Mouse (Mus musculus) neutrophil, adult 59 days (primary cell): ENCODE measurements around the gene Olfr1459. TPM values are rescaled to one million over a fixed set of nuclear protein-coding genes. Genes with fewer than 3 reads are reported as not detected.

Experiments
- total RNA-seq, 2 experiments: library from RNA; stranded (reverse); gene quantifications; 1 replicate in 1 of 2; 2 replicates in 1 of 2; pipeline ENCODE4 v1.2.4; 2023

The Olfr1459 gene
- under 1 TPM; 0.13 to 0.16 TPM for total RNA-seq

DNA sequence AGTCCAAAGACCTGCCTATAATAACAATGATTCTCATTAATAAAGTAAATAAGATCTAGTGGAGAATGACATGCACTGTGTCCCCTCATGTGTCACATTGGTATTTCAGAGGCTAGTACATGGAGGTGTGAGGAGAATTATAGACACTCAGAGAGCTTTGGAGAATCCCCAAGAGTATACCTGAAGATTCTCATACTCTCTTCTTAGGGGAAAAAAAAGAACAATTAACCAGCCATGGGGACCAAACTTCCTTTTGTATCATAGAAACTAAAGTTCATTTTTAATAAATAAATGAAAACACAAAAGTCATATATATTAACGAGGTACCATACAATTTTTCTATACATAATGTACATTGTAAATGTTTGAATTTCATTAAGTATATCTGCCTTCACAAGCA lies at the start of gene Olfr1459:
TSS of gene Olfr1459 (minus strand) at position 101 of the 400 bp plus-strand sequence.

DNA sequence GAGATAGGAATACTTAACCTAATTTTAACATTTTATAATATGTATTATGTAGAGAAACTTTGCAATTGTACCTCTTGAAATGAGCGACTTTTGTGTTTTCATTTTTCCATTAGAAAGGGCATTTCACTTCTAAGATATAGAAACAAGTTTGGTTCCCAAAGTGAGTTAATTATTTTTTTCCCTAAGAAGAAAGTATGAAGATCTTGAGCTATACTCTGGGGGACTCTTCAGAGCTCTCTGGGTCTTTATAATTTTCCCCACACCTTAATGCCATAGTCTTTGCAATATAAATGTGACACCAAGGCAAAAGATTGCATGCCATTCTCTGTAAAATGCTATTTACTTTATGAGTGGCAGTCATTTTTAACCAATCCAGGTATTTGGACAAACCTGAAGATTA lies 36.1 kb upstream of the Olfr1459 start, which contains the start of gene Olfr1462:
TSS of gene Olfr1462 (plus strand) at position 301 of the 400 bp plus-strand sequence.

DNA sequence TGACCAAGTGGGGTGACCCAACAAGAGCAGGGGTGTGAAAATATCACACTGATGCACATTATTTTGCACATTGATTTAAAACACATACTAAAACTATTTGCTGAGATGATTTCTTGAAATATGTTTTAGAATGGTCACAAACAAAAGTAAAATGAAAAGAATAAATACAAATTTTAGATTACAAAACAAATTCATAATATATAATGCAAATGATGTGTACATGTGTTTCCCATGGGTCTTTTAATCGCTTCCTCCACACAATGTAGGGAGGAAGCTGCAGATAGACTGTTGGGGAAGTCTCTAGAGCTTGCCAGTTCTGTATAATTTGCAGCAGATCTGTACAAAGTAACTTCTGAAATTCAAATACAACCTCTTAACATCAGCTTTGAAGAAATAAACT lies 13.4 kb upstream of the Olfr1459 start, which contains the start of gene Olfr1461:
TSS of gene Olfr1461 (plus strand) at position 301 of the 400 bp plus-strand sequence.

DNA sequence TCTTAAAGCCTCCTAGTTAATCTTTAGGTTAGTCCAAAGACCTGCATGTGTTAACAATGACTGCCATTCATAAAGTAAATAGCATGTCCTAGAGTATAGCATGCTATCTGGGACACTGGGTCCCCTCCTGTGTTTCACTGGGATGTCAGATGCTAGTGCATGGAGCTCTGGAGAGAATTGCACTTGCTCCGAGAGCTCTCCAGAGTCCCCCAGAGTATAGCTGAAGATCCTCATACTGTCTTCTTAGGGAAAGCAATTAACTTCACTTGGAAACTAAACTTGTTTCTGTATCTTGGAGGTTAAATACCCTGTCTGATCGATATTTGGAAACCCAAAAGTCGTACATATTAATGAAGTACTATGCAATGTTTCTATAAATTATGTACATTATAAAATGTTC lies 42.7 kb downstream of the Olfr1459 start, which contains the start of gene Olfr1458:
TSS of gene Olfr1458 (minus strand) at position 101 of the 400 bp plus-strand sequence.

DNA sequence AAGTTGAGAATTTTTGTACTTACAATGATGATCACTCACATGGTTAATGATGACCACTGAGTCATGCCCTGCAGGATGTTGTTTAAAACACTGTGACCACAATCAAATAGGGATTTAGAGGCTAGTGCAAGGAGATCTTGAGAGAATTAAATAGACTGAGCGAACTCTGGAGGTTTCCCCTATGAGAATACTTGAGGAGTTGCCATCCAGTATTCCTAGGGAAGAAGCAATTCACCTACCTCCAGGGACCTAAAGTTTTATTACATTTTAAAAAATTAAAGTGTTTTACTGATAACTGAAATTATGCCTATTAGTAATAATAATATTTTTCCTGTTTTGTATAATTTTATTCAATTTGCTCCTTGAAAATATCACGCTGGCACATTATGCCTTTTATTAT lies 51.6 kb downstream of the Olfr1459 start, which contains the start of gene Olfr1457:
TSS of gene Olfr1457 (minus strand) at position 101 of the 400 bp plus-strand sequence.

Other genes starting within 250 kb of the Olfr1459 start
- not detected for gene Olfr1447, start 245.8 kb downstream of the Olfr1459 start, total RNA-seq
- not detected for gene Olfr1448, start 225.1 kb downstream of the Olfr1459 start, total RNA-seq
- gene Olfr1449, start 218.7 kb downstream of the Olfr1459 start, total RNA-seq = not detected
- gene Olfr1450, start 199.3 kb downstream of the Olfr1459 start, total RNA-seq = not detected
- gene Olfr1451, start 154.5 kb downstream of the Olfr1459 start, total RNA-seq = not detected
- not detected for gene Olfr1453, start 121.2 kb downstream of the Olfr1459 start, total RNA-seq
- gene Olfr1454, start 88.9 kb downstream of the Olfr1459 start, total RNA-seq = not detected
- gene Olfr1457, start 51.7 kb downstream of the Olfr1459 start, total RNA-seq = not detected
- not detected for gene Olfr1458, start 42.8 kb downstream of the Olfr1459 start, total RNA-seq
- not detected for gene Olfr1461, start 13.5 kb upstream of the Olfr1459 start, total RNA-seq
- gene Olfr1462, start 36.2 kb upstream of the Olfr1459 start, total RNA-seq = not detected
- not detected for gene Olfr1463, start 81.8 kb upstream of the Olfr1459 start, total RNA-seq
- not detected for gene Olfr1465, start 166.0 kb upstream of the Olfr1459 start, total RNA-seq
- not detected for gene Olfr1466, start 189.3 kb upstream of the Olfr1459 start, total RNA-seq
- not detected for gene Olfr1467, start 212.7 kb upstream of the Olfr1459 start, total RNA-seq